Mouse (Mus musculus) c-Kit-positive CD71-positive TER-119-positive erythroid progenitor cells, embryonic 14.5 days (primary cell): Measurements from ENCODE around the gene Spats2.
A peak's percentile ranks its signal among the peaks of the same experiment; 100 is the strongest.
"Not testable (repeated sequence)": the region's sequence is repeated elsewhere in the genome, so short reads cannot be mapped to it uniquely, and the experiment has no call there.

Experiments
- DNase-seq: peaks from one replicate; pipeline ENCODE4 v3.0.0-alpha.2; 2013; ENCODE audit warnings: low spot score

Gene Spats2

DNA sequence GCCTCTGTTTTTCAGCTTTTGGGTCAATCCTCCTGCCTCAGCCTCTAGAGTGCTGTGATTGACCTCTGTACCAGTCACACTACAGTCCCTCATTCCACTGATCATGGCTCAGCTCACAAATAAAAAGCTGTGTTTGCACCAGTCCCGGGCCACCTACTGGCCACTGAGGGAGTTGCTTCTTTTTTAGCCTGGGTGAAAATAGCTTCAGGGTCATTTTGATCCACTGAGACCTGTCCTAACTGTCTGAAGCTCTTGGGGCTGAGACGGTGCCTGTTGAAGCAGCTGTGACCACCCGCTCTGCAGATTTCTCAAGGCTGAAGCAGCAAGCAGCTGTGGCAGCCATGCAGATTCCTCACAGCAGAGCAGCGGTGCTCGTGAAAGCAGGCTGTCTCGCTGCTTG lies 14.0 kb downstream of the Spats2 start:
- peak; percentile 63 for DNase-seq

GRCm38 (mm10) chr15:99150516-99150915 lies 24.8 kb downstream of the Spats2 start:
- DNase-seq: no peak

DNA sequence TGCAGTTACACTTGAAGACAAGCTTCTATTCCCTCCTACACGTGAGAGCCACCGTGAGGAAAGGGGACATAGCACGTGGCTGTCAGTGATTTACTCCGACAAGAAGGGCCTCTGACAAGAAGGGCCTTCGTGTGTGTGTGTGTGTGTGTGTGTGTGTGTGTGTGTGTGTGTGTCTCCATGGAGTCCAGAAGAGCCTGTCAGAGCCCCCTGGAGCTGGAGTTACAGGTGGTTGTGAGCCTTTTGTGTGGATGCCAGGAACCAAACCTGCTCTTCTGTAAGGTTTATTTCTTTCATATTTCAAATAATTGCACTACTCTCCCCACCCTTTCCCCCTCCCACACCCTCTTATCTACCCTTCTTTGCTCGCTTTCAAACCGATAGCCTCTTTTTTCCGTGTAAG lies 25.6 kb downstream of the Spats2 start:
- no peak for DNase-seq

GRCm38 (mm10) chr15:99153466-99153865 lies 27.8 kb downstream of the Spats2 start:
- DNase-seq: no peak

DNA sequence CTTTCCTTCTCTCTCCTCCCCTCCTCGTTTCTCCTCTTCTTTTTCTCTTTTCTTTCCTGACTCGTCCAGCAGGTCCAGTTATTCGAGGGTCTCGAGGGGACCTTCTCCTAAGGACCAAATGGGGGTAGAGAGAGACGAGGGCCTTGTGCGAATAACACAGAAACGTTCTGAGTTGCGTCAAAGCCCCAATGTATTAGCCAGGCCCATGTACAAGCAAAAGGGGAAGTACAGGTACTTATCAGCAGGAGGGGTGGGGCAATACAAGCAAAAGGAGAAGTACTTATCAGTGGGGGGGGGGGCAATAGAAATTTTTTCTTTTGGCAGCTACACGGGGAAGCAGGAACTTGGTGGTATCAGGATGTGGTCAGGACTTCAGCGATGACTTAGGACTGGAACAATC lies 28.8 kb downstream of the Spats2 start:
- DNase-seq: not testable (repeated sequence)

DNA sequence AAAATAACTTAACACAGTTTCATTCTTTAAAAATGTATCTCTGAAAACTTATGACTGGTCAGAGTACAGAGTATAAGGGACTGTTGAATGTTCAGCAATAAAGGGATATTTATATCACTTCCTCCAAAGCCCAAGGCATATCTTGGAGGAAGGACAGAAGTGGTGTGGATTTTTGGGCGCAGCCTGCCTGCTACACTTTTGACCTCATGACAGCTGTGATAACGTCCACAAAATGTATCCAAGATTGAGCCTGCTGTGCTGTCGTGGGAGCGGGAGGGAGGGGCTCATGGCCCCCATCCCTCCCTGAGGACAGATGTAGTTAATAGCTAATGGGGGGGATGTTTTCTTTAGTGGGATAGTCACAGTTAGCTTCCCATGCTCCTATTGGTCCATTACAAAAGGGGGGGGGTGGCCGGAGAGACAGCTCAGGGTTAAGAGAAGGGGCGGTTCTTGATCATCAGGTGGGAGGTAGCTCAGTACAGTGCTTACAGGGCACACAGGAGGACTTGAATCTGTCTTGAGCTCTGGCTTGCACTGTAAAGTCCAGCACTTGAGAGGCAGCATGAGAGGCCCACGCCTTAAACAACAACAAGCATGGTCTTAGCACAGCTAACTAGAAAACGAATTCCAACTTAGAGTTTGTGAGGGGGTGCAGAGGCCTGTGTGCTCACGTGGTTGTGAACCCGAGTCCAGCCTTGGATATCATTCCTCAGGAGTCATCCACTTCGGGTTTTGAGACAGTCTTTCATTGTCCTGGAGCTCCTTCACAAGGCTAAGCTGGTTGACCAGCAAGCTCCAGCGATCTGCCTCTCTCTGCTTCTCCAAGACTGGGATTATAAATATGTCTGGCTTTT lies 38.0 kb downstream of the Spats2 start:
- no peak for DNase-seq

DNA sequence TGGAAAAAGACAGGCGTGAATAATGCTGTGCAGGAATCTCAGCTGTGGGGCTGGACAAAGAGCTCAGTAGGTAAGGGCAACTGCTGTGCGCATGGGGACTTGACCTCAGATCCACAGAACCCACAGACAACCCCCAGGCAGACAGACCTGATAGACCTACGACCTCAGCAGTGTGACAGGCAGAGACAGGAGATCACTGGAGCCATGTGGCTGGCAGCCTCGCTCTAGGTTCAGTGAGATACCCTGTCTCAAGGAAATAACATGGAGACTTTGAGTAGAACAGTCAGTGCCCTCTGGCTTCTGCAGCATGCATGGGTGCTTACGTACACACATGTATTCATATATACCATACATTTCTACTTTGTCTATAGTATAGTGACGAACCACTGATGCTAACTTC lies 46.4 kb downstream of the Spats2 start:
- DNase-seq: no peak

GRCm38 (mm10) chr15:99179639-99180038 lies 53.9 kb downstream of the Spats2 start:
- no peak for DNase-seq

DNA sequence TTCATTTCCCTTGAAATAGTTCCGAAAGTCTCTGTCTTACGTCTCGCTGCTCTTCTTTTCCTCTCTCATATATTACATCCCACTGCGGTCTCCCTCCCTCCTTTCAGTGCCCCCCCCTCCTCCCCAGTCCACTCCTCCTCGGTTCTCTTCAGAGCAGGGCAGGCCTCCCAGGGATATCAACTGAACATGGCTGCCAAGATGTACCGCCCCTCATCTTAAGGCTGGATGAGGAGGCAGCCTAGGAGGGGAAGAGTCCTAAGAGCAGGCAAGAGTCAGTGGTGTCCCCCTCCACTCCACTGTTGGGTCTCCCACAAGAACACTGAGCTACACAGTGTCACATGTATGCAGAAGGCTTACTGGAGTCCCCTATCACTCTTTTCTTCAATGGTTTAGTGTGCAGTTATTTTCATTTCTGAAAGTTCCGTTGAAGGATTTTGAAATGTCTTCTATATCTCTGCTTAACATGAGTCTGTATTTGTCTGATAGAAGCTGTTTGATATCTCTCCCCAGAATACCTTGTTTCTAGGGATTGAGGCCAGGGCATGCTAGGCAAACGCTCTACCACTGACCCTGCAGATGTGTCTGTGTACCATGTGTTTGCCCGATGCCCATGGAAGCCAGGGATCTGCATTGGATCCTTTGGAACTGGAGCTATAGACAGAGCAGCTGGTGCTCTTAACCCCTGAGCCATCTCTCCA lies 58.6 kb downstream of the Spats2 start:
- peak; percentile 24 for DNase-seq

DNA sequence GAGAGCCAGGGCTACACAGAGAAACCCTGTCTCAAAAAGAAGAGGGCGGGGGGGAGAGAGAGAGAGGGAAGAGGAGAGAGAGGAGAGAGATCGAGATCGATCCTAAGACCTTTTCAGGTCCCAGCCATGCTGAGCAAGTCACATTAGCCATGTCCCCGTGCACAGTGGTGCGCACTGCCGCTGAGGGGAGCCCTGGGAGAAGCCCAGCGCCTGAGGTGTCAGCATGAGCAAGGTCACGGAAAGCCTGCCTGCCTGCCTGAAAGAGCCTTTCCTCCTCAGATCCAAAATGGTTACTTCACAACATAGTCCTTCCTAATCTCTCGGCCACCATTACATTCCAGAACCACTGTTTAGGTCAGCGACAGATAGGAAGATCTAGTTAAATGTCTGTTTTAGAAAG lies 68.6 kb downstream of the Spats2 start:
- no peak for DNase-seq

- DNase-seq: no peak
Measured at GRCm38 (mm10) chr15:99195043-99195442, 69.3 kb downstream of the Spats2 start.

GRCm38 (mm10) chr15:99198761-99199160 lies 73.0 kb downstream of the Spats2 start:
- peak; percentile 16 for DNase-seq

DNA sequence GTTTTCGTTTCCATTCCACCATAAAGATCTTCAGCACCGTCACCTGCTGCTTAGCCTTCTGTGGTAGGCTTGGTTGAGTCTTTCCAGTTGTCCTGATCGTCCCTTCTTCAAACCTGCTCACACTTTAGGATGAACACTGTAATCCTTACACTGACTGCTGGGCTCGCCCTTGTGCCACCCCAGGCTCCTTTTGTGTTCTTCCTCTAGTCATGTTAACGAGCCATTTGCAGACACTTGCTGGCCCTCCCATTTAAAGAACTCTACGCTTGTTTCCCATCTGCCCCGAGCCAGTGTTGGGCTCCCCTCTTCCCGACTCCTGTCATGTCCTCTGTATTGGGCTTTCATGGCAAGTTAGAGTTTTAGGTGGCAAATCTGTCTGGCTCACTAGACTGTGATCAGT lies 80.2 kb downstream of the Spats2 start:
- DNase-seq: no peak

GRCm38 (mm10) chr15:99213183-99213582 lies 87.5 kb downstream of the Spats2 start:
- DNase-seq: no peak

GRCm38 (mm10) chr15:99214941-99215340 lies 89.2 kb downstream of the Spats2 start:
- no peak for DNase-seq

GRCm38 (mm10) chr15:99215741-99216463 lies 90.2 kb downstream of the Spats2 start:
- DNase-seq: peak; percentile 40

DNA sequence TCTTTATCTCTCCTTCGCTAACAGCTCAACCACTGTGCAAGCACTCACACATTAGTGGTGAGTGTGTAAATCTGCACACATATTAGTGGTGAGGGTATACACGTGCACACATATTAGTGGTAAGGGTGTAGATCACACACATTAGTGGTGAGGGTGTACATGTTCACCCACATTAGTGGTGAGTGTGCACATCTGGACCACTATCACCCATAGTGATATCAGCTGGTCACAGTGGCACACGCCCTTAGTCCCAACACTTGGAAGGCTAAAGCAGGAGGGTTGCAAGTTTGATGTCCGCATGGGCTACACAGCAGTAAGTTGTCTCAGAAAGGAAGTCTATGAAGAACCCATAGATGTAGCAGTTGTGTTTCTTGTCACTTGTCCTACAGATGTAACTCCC lies 91.9 kb downstream of the Spats2 start:
- DNase-seq: no peak

GRCm38 (mm10) chr15:99221315-99221952 lies 95.7 kb downstream of the Spats2 start:
- DNase-seq: no peak

DNA sequence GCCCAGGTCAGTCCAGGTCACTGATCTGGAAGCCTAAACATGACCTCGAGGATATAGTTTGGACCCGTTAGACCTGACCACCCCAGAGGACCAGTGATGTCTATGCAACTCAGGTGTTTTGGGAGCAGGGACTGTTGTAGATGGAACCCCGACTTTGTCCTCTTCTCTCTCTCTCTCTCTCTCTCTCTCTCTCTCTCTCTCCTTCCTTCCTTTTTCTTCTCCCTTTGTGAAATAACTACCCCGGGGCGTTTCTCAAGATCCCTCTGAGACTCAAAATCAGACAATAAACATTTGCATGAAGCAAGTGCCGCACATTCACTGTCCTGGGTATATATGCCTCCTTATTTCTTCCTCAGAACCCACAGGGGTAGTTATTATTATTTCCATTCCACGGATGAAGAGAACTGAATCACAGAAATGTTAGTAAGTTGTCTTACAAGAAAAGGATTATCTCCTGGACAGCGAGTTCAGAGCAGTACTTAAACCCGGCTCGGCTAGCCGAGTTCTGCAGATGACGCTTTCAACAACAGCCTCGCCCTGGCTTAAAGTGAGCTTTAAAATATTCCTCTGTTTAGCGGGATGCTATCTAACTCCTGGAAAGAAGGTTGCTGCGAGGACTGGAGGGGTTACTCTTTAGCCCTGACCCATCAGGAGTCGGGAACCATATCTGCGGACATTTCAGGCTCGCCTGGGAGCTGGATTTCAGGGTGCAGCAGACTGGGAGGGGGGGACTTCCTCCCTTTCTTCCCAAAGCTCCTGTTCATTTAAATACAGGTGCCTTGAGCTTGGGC lies 97.3 kb downstream of the Spats2 start:
- no peak for DNase-seq

GRCm38 (mm10) chr15:99223585-99224207 lies 98.0 kb downstream of the Spats2 start:
- no peak for DNase-seq
